Mouse (Mus musculus): ENCODE measurements around the gene 2200002J24Rik. TPM values are rescaled to one million over a fixed set of nuclear protein-coding genes. Genes with fewer than 3 reads are reported as not detected.
"Not testable (repeated sequence)": the region's sequence is repeated elsewhere in the genome, so short reads cannot be mapped to it uniquely, and the experiment has no call there.

The 2200002J24Rik gene
- polyA plus RNA-seq, 1 experiment from 2014 or later: 0.41 TPM

DNA sequence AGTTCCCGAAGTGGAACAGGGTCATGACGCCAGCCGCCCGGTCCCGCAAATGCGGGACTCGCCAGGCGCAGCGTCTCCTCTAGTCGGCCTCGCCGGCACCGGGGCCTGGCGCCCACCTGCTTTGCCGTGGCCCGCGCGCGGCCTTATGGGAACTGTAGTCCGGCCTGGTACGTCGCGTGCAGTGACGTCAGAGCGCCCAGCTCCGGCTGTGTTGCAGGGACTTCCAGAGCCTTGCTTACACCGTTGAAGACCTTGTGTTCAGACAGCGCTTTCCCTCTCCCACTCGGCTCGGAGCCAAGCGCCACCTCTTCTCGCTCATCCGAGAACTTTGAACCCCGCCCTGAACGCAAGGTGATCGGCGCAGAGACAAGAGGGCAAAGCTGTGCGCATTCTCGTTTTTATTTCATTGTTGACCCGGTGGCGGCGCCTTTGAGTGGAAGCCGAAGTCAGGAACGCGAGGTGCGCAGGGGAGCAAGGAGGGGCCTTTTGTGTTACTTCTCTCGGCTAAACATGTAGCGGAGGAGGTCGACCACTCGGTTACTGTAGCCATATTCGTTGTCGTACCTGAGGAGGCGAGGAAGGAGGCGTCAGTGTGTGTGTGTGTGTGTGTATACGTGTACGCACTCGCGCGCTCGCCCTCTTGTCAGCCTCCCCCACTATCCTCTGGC, 30.8 kb downstream of the 2200002J24Rik start, which contains the start of gene Tmem147:
Tmem147 (minus strand) TSS at position 145 of the 668 bp plus-strand sequence.
- H3K36me3 ChIP-seq: peaks cover 37% of the 10 kb centered on the region
- peaks cover 18% of the 10 kb centered on the region for H3K4me1 ChIP-seq
- peak; percentile 96 for ATAC-seq (ENCODE audit: insufficient number of reproducible peaks, low FRiP score, low TSS enrichment, low read depth)
- peak within 1 kb of the TSS; percentile 78 for H3K4me2 ChIP-seq (replicated peaks)
- no peaks in the 10 kb centered on the region for H3K27me3 ChIP-seq
- peak within 1 kb of the TSS; percentile 88 for H3K27ac ChIP-seq (replicated peaks)
- WGBS: under 1% methylated on average over 60 of the region's 60 CpGs
- H3K9ac ChIP-seq: peak within 1 kb of the TSS; percentile 77
- no peaks in the 10 kb centered on the region for H3K9me3 ChIP-seq (replicated peaks)
- H3K4me3 ChIP-seq (replicated peaks): peak within 1 kb of the TSS; percentile 66

DNA sequence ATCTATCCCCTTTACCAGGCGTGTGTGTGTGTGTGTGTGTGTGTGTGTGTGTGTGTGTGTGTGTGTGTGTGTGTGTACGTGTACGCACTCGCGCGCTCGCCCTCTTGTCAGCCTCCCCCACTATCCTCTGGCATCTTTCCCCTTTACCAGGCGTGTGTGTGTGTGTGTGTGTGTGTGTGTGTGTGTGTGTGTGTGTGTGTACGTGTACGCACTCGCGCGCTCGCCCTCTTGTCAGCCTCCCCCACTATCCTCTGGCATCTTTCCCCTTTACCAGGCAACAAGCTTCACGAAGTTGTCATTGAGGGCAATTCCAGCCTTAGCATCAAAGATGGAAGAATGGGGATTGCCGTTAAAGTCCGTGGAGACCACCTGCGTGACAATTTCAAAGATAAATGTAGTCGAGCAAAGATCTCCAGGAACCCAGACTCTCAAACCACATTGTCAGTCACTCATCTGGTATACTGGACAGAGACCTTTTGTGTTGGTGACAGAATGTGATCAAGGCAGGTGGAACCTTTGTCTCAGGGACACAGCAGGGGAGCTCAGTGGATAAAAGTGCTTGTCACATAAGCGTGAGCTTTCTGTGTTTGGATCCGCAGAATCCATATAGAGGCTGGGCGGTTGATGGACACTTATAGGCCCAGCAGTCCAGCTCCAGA, 31.5 kb downstream of the 2200002J24Rik start:
- not testable (repeated sequence) for ATAC-seq (ENCODE audit: insufficient number of reproducible peaks, low FRiP score, low TSS enrichment, low read depth); H3K27me3 ChIP-seq; H3K9me3 ChIP-seq (replicated peaks)
- H3K36me3 ChIP-seq: peaks cover 42% of the 10 kb centered on the region
- 23% methylated on average over 15 of the region's 22 CpGs for WGBS
- H3K4me2 ChIP-seq (replicated peaks): peak overlapping the region; percentile 78
- H3K27ac ChIP-seq (replicated peaks): peak overlapping the region; percentile 88
- H3K4me3 ChIP-seq (replicated peaks): peak overlapping the region; percentile 66
- peaks cover 18% of the 10 kb centered on the region for H3K4me1 ChIP-seq
- peak overlapping the region; percentile 77 for H3K9ac ChIP-seq

DNA sequence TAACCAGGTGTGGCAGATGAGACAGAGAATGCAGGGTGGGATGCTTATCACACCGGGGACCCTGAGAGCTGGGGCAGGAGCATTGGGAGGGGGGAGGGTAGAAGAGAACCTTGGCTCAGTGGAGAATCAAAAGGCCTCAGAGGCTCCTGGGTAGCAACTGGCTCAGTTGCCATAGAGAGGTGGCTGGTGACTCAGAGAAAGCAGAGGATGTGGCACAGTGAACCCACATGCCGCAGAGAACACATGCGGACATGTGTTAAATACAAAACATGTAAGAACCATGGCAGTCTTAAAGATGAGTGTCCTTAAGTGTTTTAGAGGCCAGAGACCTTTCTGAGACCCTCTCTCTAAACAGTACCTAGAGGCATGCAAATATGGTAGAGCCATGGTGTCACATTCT, 37.5 kb downstream of the 2200002J24Rik start:
- Histone ChIP-seq H3K27me3 (no peaks in the 10 kb centered on the region), H3K4me2 (replicated peaks) (no peak overlapping the region), H3K36me3 (peaks cover 40% of the 10 kb centered on the region), H3K9me3 (replicated peaks) (no peaks in the 10 kb centered on the region), H3K4me1 (peaks cover 3% of the 10 kb centered on the region; the same call in 1 of the 2 replicates), H3K9ac (no peak overlapping the region), H3K27ac (replicated peaks) (no peak overlapping the region), H3K4me3 (replicated peaks) (no peak overlapping the region)
- 89% methylated on average over 3 of the region's 3 CpGs for WGBS
- no peak for ATAC-seq (ENCODE audit: insufficient number of reproducible peaks, low FRiP score, low TSS enrichment, low read depth)

DNA sequence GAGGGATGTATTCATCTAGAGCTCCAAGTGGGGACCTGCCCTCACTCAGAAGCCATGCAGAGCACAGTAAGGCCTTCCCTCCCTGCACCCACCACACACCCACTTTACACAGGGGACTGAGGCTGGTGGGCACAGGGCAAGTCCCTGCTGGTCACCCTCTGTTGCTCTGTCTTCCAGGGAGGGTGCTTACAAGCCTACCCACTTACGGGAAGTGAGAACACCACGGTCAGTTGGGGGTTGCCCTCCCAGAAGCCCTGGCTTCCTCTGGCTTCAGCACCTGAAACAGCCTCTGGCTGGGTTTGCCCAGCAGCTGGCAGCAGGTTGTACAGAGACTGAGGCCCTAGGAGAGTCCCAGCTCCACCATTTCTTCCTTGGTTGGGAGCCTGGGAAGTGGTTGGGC, 43.8 kb downstream of the 2200002J24Rik start:
- not testable (repeated sequence) for H3K9ac ChIP-seq; H3K27me3 ChIP-seq; ATAC-seq (ENCODE audit: insufficient number of reproducible peaks, low FRiP score, low TSS enrichment, low read depth); H3K4me2 ChIP-seq (replicated peaks); H3K4me1 ChIP-seq; H3K4me3 ChIP-seq (replicated peaks); H3K9me3 ChIP-seq (replicated peaks); H3K36me3 ChIP-seq; H3K27ac ChIP-seq (replicated peaks)
- 89% methylated on average over 2 of the region's 2 CpGs for WGBS

DNA sequence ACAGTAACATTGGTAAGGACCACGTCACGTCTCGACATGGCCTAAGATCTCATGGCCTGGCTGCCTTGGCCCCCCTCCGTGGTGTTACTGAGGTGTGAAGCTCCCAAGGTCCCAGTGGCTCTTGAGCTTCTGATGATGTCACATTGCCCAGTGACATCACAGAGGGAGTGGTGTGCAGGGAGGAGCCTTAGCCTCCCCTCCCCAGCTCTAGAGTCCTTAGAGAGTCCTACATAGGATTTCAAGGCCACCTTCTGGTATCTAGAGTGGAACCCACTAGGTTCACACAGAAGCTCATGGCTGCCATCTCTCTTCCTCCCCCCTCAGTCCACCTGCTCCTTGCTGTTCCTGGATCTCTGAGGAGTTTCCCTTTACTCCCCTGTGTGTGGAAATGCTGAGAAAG, 44.9 kb downstream of the 2200002J24Rik start, which contains the start of gene Gapdhs:
Gapdhs (minus strand) TSS at position 65 of the 400 bp plus-strand sequence.
- H3K9ac ChIP-seq; ATAC-seq (ENCODE audit: insufficient number of reproducible peaks, low FRiP score, low TSS enrichment, low read depth); H3K4me2 ChIP-seq (replicated peaks); H3K4me1 ChIP-seq; H3K9me3 ChIP-seq (replicated peaks); H3K27ac ChIP-seq (replicated peaks); H3K27me3 ChIP-seq; H3K36me3 ChIP-seq; H3K4me3 ChIP-seq (replicated peaks): not testable (repeated sequence)
- WGBS: 86% methylated on average over 3 of the region's 4 CpGs

DNA sequence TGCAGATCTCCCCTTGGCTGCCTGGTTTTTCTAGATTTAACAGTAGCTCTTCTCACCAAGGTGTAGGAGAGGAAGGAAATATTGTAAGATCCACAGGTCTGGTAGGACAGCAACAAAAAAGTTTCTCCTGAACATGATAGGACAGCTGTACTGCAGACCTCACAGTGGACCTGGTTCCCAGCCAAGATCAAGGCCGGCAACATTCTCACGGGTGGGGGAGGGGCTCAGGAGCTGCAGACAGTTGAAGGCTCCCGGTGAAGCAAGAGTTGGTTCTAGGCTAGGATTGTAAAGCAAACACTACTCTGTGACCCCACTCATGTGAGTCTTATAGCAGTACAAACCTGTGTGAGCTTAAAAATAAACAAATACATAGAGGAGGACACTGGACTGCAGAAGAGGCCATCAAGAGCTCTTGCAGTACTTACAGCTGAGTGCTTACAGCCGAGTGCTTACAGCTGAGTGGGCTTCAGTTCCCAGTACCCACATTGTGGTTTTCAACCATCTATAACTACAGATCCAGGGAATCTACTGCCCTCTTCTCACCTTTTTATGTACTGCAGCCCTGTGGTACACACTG, 45.4 kb downstream of the 2200002J24Rik start:
- Histone ChIP-seq H3K36me3 (peaks cover 4% of the 10 kb centered on the region; the same call in 1 of the 2 replicates), H3K4me3 (replicated peaks) (no peak overlapping the region), H3K9ac (no peak overlapping the region), H3K27ac (replicated peaks) (no peak overlapping the region), H3K27me3 (no peaks in the 10 kb centered on the region), H3K4me1 (peaks cover 4% of the 10 kb centered on the region; the same call in 1 of the 2 replicates), H3K4me2 (replicated peaks) (no peak overlapping the region), H3K9me3 (replicated peaks) (no peaks in the 10 kb centered on the region)
- ATAC-seq (ENCODE audit: insufficient number of reproducible peaks, low FRiP score, low TSS enrichment, low read depth): no peak
- 48% methylated on average over 4 of the region's 4 CpGs for WGBS

DNA sequence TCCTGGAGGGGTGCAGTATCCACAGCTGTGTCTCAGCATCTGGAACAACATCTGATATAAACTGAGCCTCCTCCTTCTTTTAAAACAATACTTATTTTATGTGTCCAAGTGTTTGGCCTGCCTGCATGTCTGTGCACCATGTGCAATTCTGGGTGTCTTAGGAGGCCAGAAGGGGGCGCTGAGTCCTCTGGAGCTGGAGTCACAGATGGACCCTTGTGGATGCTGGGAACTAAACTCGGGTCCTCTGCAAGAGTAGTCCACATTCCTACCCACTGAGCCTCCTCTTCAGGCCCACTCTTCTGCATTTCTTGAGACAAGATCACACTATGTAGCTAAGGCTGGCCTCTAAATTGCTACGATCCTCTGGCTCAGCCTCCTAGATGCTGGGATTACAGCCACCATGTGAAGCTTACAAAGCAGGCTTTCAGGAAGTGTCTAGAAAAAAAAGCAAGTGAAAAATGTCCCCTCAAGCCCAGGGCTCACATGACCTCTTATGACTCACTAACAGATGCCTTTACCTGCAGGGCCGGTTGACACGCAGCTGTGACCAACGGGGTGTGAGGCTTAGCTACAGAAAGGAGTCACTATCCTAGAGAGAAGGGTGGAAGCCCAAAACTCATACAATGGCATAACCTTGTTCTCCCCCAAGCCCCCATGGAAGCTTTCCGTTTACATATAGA, 48.9 kb downstream of the 2200002J24Rik start:
- H3K9me3 ChIP-seq (replicated peaks): no peaks in the 10 kb centered on the region
- ATAC-seq (ENCODE audit: insufficient number of reproducible peaks, low FRiP score, low TSS enrichment, low read depth): no peak
- no peaks in the 10 kb centered on the region for H3K27me3 ChIP-seq
- WGBS: 83% methylated on average over 7 of the region's 7 CpGs
- peaks cover 10% of the 10 kb centered on the region for H3K4me1 ChIP-seq
- H3K9ac ChIP-seq: no peak overlapping the region
- no peak overlapping the region for H3K4me3 ChIP-seq (replicated peaks)
- H3K36me3 ChIP-seq: 0 out of 2 replicates have a peak, but pooled peaks cover 4% of the 10 kb centered on the region
- no peak overlapping the region for H3K27ac ChIP-seq (replicated peaks)
- no peak overlapping the region for H3K4me2 ChIP-seq (replicated peaks)

Other genes starting within 250 kb of the 2200002J24Rik start
- 1.1 and 1.3 TPM in 2 replicates for gene Kirrel2, start 241.2 kb upstream of the 2200002J24Rik start, polyA plus RNA-seq (2015; fragmentation: Nextera tagmentation; extraction: Ambion mirVana)
- 0.17 TPM in 2 replicates for gene Nphs1, start 240.6 kb upstream of the 2200002J24Rik start, polyA plus RNA-seq (2015; fragmentation: Nextera tagmentation; extraction: Ambion mirVana)
- gene Prodh2, start 205.3 kb upstream of the 2200002J24Rik start, polyA plus RNA-seq (2015; fragmentation: Nextera tagmentation; extraction: Ambion mirVana): not detected in 2 replicates
- 12.2 and 16.2 TPM in 2 replicates for gene Arhgap33, start 163.9 kb upstream of the 2200002J24Rik start, polyA plus RNA-seq (2015; fragmentation: Nextera tagmentation; extraction: Ambion mirVana)
- 19.9 and 22.2 TPM in 2 replicates for gene Hspb6, start 146.7 kb upstream of the 2200002J24Rik start, polyA plus RNA-seq (2015; fragmentation: Nextera tagmentation; extraction: Ambion mirVana)
- gene Proser3, start 146.6 kb upstream of the 2200002J24Rik start, polyA plus RNA-seq (2015; fragmentation: Nextera tagmentation; extraction: Ambion mirVana): 11.6 and 17.6 TPM in 2 replicates
- 45.6 and 46.8 TPM in 2 replicates for gene Lin37, start 139.1 kb upstream of the 2200002J24Rik start, polyA plus RNA-seq (2015; fragmentation: Nextera tagmentation; extraction: Ambion mirVana)
- 83.7 and 86.6 TPM in 2 replicates for gene U2af1l4, start 135.6 kb upstream of the 2200002J24Rik start, polyA plus RNA-seq (2015; fragmentation: Nextera tagmentation; extraction: Ambion mirVana)
- 11.0 and 15.0 TPM in 2 replicates for gene Gm49396, start 135.6 kb upstream of the 2200002J24Rik start, polyA plus RNA-seq (2015; fragmentation: Nextera tagmentation; extraction: Ambion mirVana)
- 136 and 140 TPM in 2 replicates for gene Psenen, start 135.3 kb upstream of the 2200002J24Rik start, polyA plus RNA-seq (2015; fragmentation: Nextera tagmentation; extraction: Ambion mirVana)
- gene Igflr1, start 133.5 kb upstream of the 2200002J24Rik start, polyA plus RNA-seq (2015; fragmentation: Nextera tagmentation; extraction: Ambion mirVana): 5.3 and 6.1 TPM in 2 replicates
- 10.8 and 11.6 TPM in 2 replicates for gene Kmt2b, start 110.2 kb upstream of the 2200002J24Rik start, polyA plus RNA-seq (2015; fragmentation: Nextera tagmentation; extraction: Ambion mirVana)
- gene Zbtb32, start 100.0 kb upstream of the 2200002J24Rik start, polyA plus RNA-seq (2015; fragmentation: Nextera tagmentation; extraction: Ambion mirVana): 1.5 and 1.8 TPM in 2 replicates
- gene Upk1a, start 86.1 kb upstream of the 2200002J24Rik start, polyA plus RNA-seq (2015; fragmentation: Nextera tagmentation; extraction: Ambion mirVana): 0.54 and 0.75 TPM in 2 replicates
- gene Cox6b1, start 72.8 kb upstream of the 2200002J24Rik start, polyA plus RNA-seq (2015; fragmentation: Nextera tagmentation; extraction: Ambion mirVana): 848 and 867 TPM in 2 replicates
- not detected in 2 replicates for gene Etv2, start 63.1 kb upstream of the 2200002J24Rik start, polyA plus RNA-seq (2015; fragmentation: Nextera tagmentation; extraction: Ambion mirVana)
- gene Rbm42, start 48.6 kb upstream of the 2200002J24Rik start, polyA plus RNA-seq (2015; fragmentation: Nextera tagmentation; extraction: Ambion mirVana): 126 and 129 TPM in 2 replicates
- 37.8 and 41.2 TPM in 2 replicates for gene Haus5, start 33.9 kb upstream of the 2200002J24Rik start, polyA plus RNA-seq (2015; fragmentation: Nextera tagmentation; extraction: Ambion mirVana)
- gene Pmis2, start 27.3 kb upstream of the 2200002J24Rik start, polyA plus RNA-seq (2015; fragmentation: Nextera tagmentation; extraction: Ambion mirVana): not detected in 2 replicates
- 0.29 and 0.63 TPM in 2 replicates for gene Atp4a, start 13.3 kb downstream of the 2200002J24Rik start, polyA plus RNA-seq (2015; fragmentation: Nextera tagmentation; extraction: Ambion mirVana)
- gene Tmem147, start 30.6 kb downstream of the 2200002J24Rik start, polyA plus RNA-seq (2015; fragmentation: Nextera tagmentation; extraction: Ambion mirVana): 191 and 200 TPM in 2 replicates
- gene Gapdhs, start 44.8 kb downstream of the 2200002J24Rik start, polyA plus RNA-seq (2015; fragmentation: Nextera tagmentation; extraction: Ambion mirVana): 0.48 and 1.0 TPM in 2 replicates
- gene Sbsn, start 52.5 kb downstream of the 2200002J24Rik start, polyA plus RNA-seq (2015; fragmentation: Nextera tagmentation; extraction: Ambion mirVana): 163 and 182 TPM in 2 replicates
- 491 and 576 TPM in 2 replicates for gene Dmkn, start 64.8 kb downstream of the 2200002J24Rik start, polyA plus RNA-seq (2015; fragmentation: Nextera tagmentation; extraction: Ambion mirVana)
- gene Krtdap, start 89.0 kb downstream of the 2200002J24Rik start, polyA plus RNA-seq (2015; fragmentation: Nextera tagmentation; extraction: Ambion mirVana): 1,669 and 1,901 TPM in 2 replicates
- gene Ffar2, start 124.8 kb downstream of the 2200002J24Rik start, polyA plus RNA-seq (2015; fragmentation: Nextera tagmentation; extraction: Ambion mirVana): 0.14 TPM in 1 of 2 replicates, not detected in the other
- not detected in 2 replicates for gene Ffar3, start 157.3 kb downstream of the 2200002J24Rik start, polyA plus RNA-seq (2015; fragmentation: Nextera tagmentation; extraction: Ambion mirVana)
- not detected in 2 replicates for gene Ffar1, start 162.6 kb downstream of the 2200002J24Rik start, polyA plus RNA-seq (2015; fragmentation: Nextera tagmentation; extraction: Ambion mirVana)
- gene Cd22, start 181.4 kb downstream of the 2200002J24Rik start, polyA plus RNA-seq (2015; fragmentation: Nextera tagmentation; extraction: Ambion mirVana): 0.11 and 0.20 TPM in 2 replicates
- 1.00 and 1.4 TPM in 2 replicates for gene Mag, start 215.9 kb downstream of the 2200002J24Rik start, polyA plus RNA-seq (2015; fragmentation: Nextera tagmentation; extraction: Ambion mirVana)
- 0.93 TPM in 1 of 2 replicates, not detected in the other for gene Hamp2, start 225.8 kb downstream of the 2200002J24Rik start, polyA plus RNA-seq (2015; fragmentation: Nextera tagmentation; extraction: Ambion mirVana)
- gene Hamp, start 245.1 kb downstream of the 2200002J24Rik start, polyA plus RNA-seq (2015; fragmentation: Nextera tagmentation; extraction: Ambion mirVana): not detected in 2 replicates